Mouse (Mus musculus): ENCODE results near the gene Fbp2. TPM values are rescaled to one million over a fixed set of nuclear protein-coding genes. Genes with fewer than 3 reads are reported as not detected.

The Fbp2 gene
- total and polyA plus RNA-seq, 2 experiments = 0.09 to 0.10 TPM

DNA sequence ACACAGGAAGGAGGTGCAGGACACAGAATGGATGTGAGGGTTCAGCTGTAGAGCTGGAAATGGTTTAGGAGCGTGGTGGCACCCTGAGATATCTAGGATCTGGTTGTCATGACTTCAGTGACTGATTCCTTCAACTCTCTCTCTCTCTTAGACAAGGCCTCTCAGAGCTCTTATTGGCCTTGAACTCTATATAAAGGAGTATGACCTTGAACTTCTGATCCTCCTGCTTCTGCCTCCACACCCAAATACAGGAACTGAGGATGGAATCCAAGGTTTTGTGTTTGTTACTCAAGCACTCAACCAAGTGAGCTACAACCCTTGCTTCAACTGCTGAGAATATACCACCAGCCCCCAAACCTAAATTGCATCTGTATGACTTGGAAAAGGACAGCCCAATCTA, 17.9 kb upstream of the Fbp2 start:
- Histone ChIP-seq H3K79me2 (ENCODE audit: control insufficient read depth, insufficient read depth, low read length) (peaks cover 4% of the 10 kb centered on the region; the same call in 1 of the 2 replicates), H3K4me1 (ENCODE audit: control insufficient read depth, insufficient read depth, low read length) (peaks cover 39% of the 10 kb centered on the region), H3K4me3 (ENCODE audit: insufficient read depth, low read depth, low read length) (no peak overlapping the region), H3K27me3 (ENCODE audit: control insufficient read depth, insufficient read depth, low read length) (no peaks in the 10 kb centered on the region), H3K36me3 (ENCODE audit: control insufficient read depth, insufficient read depth, low read length) (peaks cover 74% of the 10 kb centered on the region), H3K27ac (replicated peaks; ENCODE audit: insufficient read depth, low read depth, low read length) (peak overlapping the region; percentile 13; the same call in 1 of the 2 replicates), H3K9ac (ENCODE audit: low read depth, low read length) (0 out of 2 replicates have a peak overlapping the region, but pooled peaks have one; percentile 8)
- WGBS = 76% methylated on average over 1 of the region's 1 CpGs
- peak; percentile 43 for DNase-seq (ENCODE audit: extremely low read depth, low read depth, low spot score)
- no peak for TF ChIP-seq CTCF (IDR thresholded peaks at IDR 0.05; ENCODE audit: low read depth, low read length)
- no peak for TF ChIP-seq POLR2A (IDR thresholded peaks at IDR 0.05; ENCODE audit: extremely low read depth, insufficient read depth, low read length)

DNA sequence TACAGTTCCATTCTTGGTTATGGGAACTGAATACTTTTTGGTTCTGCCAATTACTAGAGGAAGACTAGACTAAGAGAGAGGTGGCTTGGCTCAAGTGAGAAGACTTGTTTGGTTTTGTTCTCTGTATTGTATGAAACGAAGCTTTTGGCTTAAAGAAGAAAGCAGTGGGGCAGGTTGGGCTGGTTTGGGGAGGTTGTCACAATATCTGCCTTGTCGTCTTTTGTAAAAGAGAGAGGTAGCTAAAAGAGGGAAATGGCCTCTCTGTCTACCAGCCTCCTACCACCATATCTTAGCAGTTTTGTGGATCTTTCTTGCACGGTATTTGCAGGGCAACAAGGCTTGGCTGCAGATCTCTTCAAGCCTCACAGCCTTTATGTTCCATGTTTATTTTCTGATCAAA, 14.0 kb upstream of the Fbp2 start:
- TF ChIP-seq CTCF (IDR thresholded peaks at IDR 0.05; ENCODE audit: low read depth, low read length) (no peak), POLR2A (IDR thresholded peaks at IDR 0.05; ENCODE audit: extremely low read depth, insufficient read depth, low read length) (no peak)
- Histone ChIP-seq H3K4me3 (ENCODE audit: insufficient read depth, low read depth, low read length) (no peak overlapping the region), H3K79me2 (ENCODE audit: control insufficient read depth, insufficient read depth, low read length) (no peaks in the 10 kb centered on the region), H3K27me3 (ENCODE audit: control insufficient read depth, insufficient read depth, low read length) (no peaks in the 10 kb centered on the region), H3K9ac (ENCODE audit: low read depth, low read length) (no peak overlapping the region), H3K36me3 (ENCODE audit: control insufficient read depth, insufficient read depth, low read length) (peaks cover 89% of the 10 kb centered on the region), H3K4me1 (ENCODE audit: control insufficient read depth, insufficient read depth, low read length) (peaks cover 14% of the 10 kb centered on the region), H3K27ac (replicated peaks; ENCODE audit: insufficient read depth, low read depth, low read length) (no peak overlapping the region; the same call in 1 of the 2 replicates)
- WGBS = 41% methylated on average over 3 of the region's 3 CpGs
- peak; percentile 13 for DNase-seq (ENCODE audit: extremely low read depth, low read depth, low spot score)

DNA sequence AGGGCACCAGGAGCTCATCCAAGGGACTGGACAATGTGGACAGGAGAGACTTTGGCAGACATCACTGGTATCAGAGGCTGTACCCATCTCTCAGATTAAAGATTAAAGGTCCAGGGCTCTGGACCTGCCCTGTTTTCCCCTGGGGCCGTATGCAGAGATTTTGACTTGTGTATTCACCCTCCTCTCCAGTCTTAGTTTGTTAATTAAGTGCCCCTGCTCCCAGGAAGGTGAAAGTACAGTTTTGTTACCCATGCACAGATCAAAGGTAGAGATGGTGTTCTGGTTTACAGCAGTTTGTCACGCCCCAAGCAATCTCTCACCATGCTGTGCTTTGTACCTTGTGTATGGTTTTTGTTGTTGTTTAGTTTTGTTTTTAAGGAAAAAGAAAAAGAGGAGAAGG, 12.4 kb upstream of the Fbp2 start:
- H3K36me3 ChIP-seq (ENCODE audit: control insufficient read depth, insufficient read depth, low read length) = peaks cover 90% of the 10 kb centered on the region
- 0 out of 2 replicates have a peak overlapping the region, but pooled peaks have one; percentile 14 for H3K27ac ChIP-seq (replicated peaks; ENCODE audit: insufficient read depth, low read depth, low read length)
- no peaks in the 10 kb centered on the region for H3K79me2 ChIP-seq (ENCODE audit: control insufficient read depth, insufficient read depth, low read length)
- H3K27me3 ChIP-seq (ENCODE audit: control insufficient read depth, insufficient read depth, low read length) = no peaks in the 10 kb centered on the region
- no peak overlapping the region for H3K9ac ChIP-seq (ENCODE audit: low read depth, low read length)
- H3K4me3 ChIP-seq (ENCODE audit: insufficient read depth, low read depth, low read length) = no peak overlapping the region
- peaks cover 7% of the 10 kb centered on the region for H3K4me1 ChIP-seq (ENCODE audit: control insufficient read depth, insufficient read depth, low read length)
- DNase-seq (ENCODE audit: extremely low read depth, low read depth, low spot score) = peak; percentile 54
- 46% methylated on average over 2 of the region's 2 CpGs for WGBS
- TF ChIP-seq POLR2A (IDR thresholded peaks at IDR 0.05; ENCODE audit: extremely low read depth, insufficient read depth, low read length) = no peak
- TF ChIP-seq CTCF (IDR thresholded peaks at IDR 0.05; ENCODE audit: low read depth, low read length) = no peak

DNA sequence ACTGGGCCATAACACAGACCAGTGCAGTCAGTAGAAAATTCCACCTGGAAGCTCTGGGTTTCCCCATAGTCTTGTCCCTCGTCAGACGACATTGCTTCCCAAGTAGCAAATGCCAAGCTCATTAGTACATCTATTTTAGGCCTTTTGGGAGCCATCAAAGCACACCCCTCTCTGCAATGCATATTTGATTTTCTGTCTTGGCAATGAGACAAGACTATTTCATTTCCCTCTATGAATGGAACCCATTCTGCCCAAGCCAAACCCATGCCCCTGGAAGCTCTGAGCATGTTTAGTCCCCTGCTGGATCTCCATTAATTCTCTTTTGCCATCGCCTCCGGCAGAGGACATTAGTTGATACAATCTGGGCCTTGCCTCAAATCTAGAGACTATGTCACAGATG, 8.6 kb upstream of the Fbp2 start:
- Histone ChIP-seq H3K27ac (replicated peaks; ENCODE audit: insufficient read depth, low read depth, low read length) (no peak overlapping the region), H3K4me3 (ENCODE audit: insufficient read depth, low read depth, low read length) (no peak overlapping the region), H3K27me3 (ENCODE audit: control insufficient read depth, insufficient read depth, low read length) (no peaks in the 10 kb centered on the region), H3K9ac (ENCODE audit: low read depth, low read length) (no peak overlapping the region), H3K36me3 (ENCODE audit: control insufficient read depth, insufficient read depth, low read length) (peaks cover 81% of the 10 kb centered on the region), H3K79me2 (ENCODE audit: control insufficient read depth, insufficient read depth, low read length) (no peaks in the 10 kb centered on the region), H3K4me1 (ENCODE audit: control insufficient read depth, insufficient read depth, low read length) (no peaks in the 10 kb centered on the region; the same call in 1 of the 2 replicates)
- peak; percentile 33 for DNase-seq (ENCODE audit: extremely low read depth, low read depth, low spot score)
- 75% methylated on average over 4 of the region's 4 CpGs for WGBS
- TF ChIP-seq POLR2A (IDR thresholded peaks at IDR 0.05; ENCODE audit: extremely low read depth, insufficient read depth, low read length) (no peak), CTCF (IDR thresholded peaks at IDR 0.05; ENCODE audit: low read depth, low read length) (no peak)

DNA sequence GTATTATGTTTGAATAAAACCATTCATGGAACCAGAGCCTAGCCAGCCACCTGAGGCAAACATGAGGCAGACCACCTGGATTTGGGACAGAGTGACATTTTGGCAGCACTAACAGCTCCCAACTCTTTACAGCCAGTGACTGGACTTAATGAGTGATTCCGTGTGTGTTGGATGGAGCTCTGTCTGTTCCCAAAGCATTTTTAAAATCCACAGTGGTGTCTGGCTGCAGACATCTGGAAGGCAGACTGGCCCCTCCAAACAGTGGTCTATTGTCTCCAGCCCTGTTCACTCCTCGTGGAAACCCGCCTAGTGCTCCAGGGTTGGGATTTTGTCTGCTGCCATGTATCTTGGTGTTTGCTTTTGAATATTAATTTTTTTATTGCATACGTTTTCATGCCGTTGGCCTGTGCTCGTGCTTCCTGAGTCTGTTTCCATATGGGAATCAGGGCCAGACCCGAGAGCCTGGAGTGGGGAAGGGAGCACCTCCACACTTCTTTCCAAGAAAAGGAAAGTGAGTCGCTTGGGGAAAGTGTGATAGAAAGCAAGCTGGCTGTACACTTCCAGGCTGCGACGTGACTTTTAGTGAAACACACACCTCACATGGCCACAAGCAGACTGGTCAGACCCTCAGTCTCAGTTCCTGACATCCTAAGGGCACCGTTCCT, 7.6 kb upstream of the Fbp2 start:
- TF ChIP-seq CTCF (IDR thresholded peaks at IDR 0.05; ENCODE audit: low read depth, low read length) = no peak
- TF ChIP-seq POLR2A (IDR thresholded peaks at IDR 0.05; ENCODE audit: extremely low read depth, insufficient read depth, low read length) = no peak
- H3K27me3 ChIP-seq (ENCODE audit: control insufficient read depth, insufficient read depth, low read length) = no peaks in the 10 kb centered on the region
- no peak overlapping the region for H3K27ac ChIP-seq (replicated peaks; ENCODE audit: insufficient read depth, low read depth, low read length)

DNA sequence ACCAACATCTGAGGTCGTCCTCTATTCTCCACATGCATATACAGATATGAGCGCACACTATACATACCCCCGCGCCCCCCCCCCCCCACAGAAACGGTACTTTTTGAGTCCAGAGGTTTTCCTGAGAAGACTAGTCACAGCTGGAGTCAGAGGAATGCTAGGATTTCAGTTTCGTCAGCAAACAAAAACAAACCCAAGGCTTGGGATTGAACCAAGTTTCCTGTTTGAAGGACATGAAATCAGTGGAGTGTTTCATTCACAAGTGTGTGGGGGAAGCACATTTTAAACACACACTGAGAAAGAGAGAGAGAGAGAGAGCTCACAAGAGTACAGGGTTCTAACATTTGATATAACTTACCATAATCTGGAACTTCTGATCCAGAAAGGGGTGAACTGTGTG, 5.5 kb upstream of the Fbp2 start:
- H3K36me3 ChIP-seq (ENCODE audit: control insufficient read depth, insufficient read depth, low read length) = peaks cover 52% of the 10 kb centered on the region
- 65% methylated on average over 6 of the region's 6 CpGs for WGBS
- H3K27ac ChIP-seq (replicated peaks; ENCODE audit: insufficient read depth, low read depth, low read length) = no peak overlapping the region
- TF ChIP-seq CTCF (IDR thresholded peaks at IDR 0.05; ENCODE audit: low read depth, low read length) (no peak), POLR2A (IDR thresholded peaks at IDR 0.05; ENCODE audit: extremely low read depth, insufficient read depth, low read length) (no peak)
- H3K9ac ChIP-seq (ENCODE audit: low read depth, low read length) = no peak overlapping the region
- H3K4me3 ChIP-seq (ENCODE audit: insufficient read depth, low read depth, low read length) = no peak overlapping the region
- no peaks in the 10 kb centered on the region for H3K79me2 ChIP-seq (ENCODE audit: control insufficient read depth, insufficient read depth, low read length)
- DNase-seq (ENCODE audit: extremely low read depth, low read depth, low spot score) = peak; percentile 28
- no peaks in the 10 kb centered on the region for H3K27me3 ChIP-seq (ENCODE audit: control insufficient read depth, insufficient read depth, low read length)
- H3K4me1 ChIP-seq (ENCODE audit: control insufficient read depth, insufficient read depth, low read length) = no peaks in the 10 kb centered on the region; the same call in 1 of the 2 replicates

More for the DNA sequence above, 7.6 kb upstream of the Fbp2 start:
- H3K4me3 ChIP-seq (ENCODE audit: insufficient read depth, low read depth, low read length) = no peak overlapping the region
- peaks cover 71% of the 10 kb centered on the region for H3K36me3 ChIP-seq (ENCODE audit: control insufficient read depth, insufficient read depth, low read length)
- peak; percentile 18 for DNase-seq (ENCODE audit: extremely low read depth, low read depth, low spot score)
- H3K9ac ChIP-seq (ENCODE audit: low read depth, low read length) = no peak overlapping the region
- 88% methylated on average over 11 of the region's 11 CpGs for WGBS
- H3K4me1 ChIP-seq (ENCODE audit: control insufficient read depth, insufficient read depth, low read length) = no peaks in the 10 kb centered on the region; the same call in 1 of the 2 replicates
- H3K79me2 ChIP-seq (ENCODE audit: control insufficient read depth, insufficient read depth, low read length) = no peaks in the 10 kb centered on the region

All from liver, adult 2 months (tissue).